Comparison of ENCODE assay signal across 11 mouse cellular contexts in the genomic region with DNA sequence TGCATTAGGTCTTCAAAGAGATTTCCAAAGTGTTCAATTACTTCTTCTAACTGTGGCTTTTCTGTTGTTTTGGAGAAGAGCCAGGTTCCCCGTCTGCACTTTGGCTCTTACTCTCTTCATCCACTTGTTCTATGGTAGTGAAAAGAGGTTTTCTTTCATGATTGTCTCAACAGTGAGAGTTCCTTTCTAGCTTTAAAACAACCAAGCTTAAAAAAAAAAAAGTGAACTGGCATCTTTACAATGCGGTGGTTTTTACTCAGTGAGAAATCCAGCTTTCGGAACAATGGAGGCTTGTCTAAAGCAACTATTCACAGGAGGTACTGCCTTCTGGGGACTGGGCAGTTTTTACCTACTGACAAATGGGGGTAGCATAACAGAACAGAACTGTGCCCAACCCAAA. TPM values are rescaled to one million over a fixed set of nuclear protein-coding genes. Genes with fewer than 3 reads are reported as not detected.
DNase-seq lines count a peak whose midpoint lies in the region; ATAC-seq lines count a peak whose summit lies in the region.
"Had no signal": no experiment of that assay in that cellular context is flagged by ENCODE, and none has a peak within 500 bp of the region (broad histone marks: within the 10 kb centered on the region; RNA-seq: fewer than 3 reads in every experiment).

No protein-coding gene starts in this region.

- H3K4me2 ChIP-seq in embryonic facial prominence, embryonic 14.5 days (ENCODE audit: low read depth, low read length) = no peak overlapping the region
- no peak overlapping the region for H3K4me2 ChIP-seq in hindbrain, embryonic 15.5 days
- H3K4me2 ChIP-seq: lung, embryonic 15.5 days had no signal

- no peak overlapping the region for H3K4me3 ChIP-seq in embryonic facial prominence, embryonic 14.5 days (ENCODE audit: low read depth, low read length)
- no peak overlapping the region for H3K4me3 ChIP-seq in embryonic facial prominence, embryonic 10.5 days
- H3K4me3 ChIP-seq in hindbrain, embryonic 15.5 days = no peak overlapping the region
- H3K4me3 ChIP-seq: lung, embryonic 15.5 days had no signal

- no peaks in the 10 kb centered on the region for H3K36me3 ChIP-seq in embryonic facial prominence, embryonic 14.5 days (ENCODE audit: control insufficient read depth, insufficient read depth, low read length)
- no peaks in the 10 kb centered on the region for H3K36me3 ChIP-seq in embryonic facial prominence, embryonic 10.5 days (replicated peaks)
- H3K36me3 ChIP-seq in hindbrain, embryonic 15.5 days = 0 out of 2 replicates have a peak, but pooled peaks cover 3% of the 10 kb centered on the region
- H3K36me3 ChIP-seq: lung, embryonic 15.5 days had no signal

- 20% methylated on average over 3 of the region's 3 CpGs for WGBS in embryonic facial prominence, embryonic 14.5 days
- whole genome bisulfite sequencing in embryonic facial prominence, embryonic 10.5 days = 21% methylated on average over 3 of the region's 3 CpGs
- WGBS in hindbrain, embryonic 15.5 days = 7% methylated on average over 3 of the region's 3 CpGs

- peak; percentile 60; the same call in 1 of the 2 replicates for ATAC-seq in embryonic facial prominence, embryonic 14.5 days (ENCODE audit: low read depth)
- ATAC-seq in hindbrain, embryonic 15.5 days (ENCODE audit: low FRiP score, low read depth) = peak; percentile 71; the same call in 1 of the 2 replicates
- ATAC-seq in inflammation-experienced regulatory T-cells, adult 6 months = no peak

- H3K9me3 ChIP-seq in embryonic facial prominence, embryonic 14.5 days (ENCODE audit: control insufficient read depth, low read length) = no peaks in the 10 kb centered on the region
- no peaks in the 10 kb centered on the region for H3K9me3 ChIP-seq in embryonic facial prominence, embryonic 10.5 days
- H3K9me3 ChIP-seq in hindbrain, embryonic 15.5 days = no peaks in the 10 kb centered on the region
- H3K9me3 ChIP-seq: lung, embryonic 15.5 days had no signal

- no peak overlapping the region for H3K9ac ChIP-seq in embryonic facial prominence, embryonic 14.5 days (ENCODE audit: low read depth, low read length)
- H3K9ac ChIP-seq in hindbrain, embryonic 15.5 days = no peak overlapping the region
- H3K9ac ChIP-seq: lung, embryonic 15.5 days had no signal

- peak; percentile 51 for DNase-seq in embryonic facial prominence, embryonic 14.5 days (ENCODE audit: low spot score)
- DNase-seq in embryonic facial prominence, embryonic 10.5 days (ENCODE audit: low spot score) = no peak
- DNase-seq in right cerebral cortex, adult 18-20 months = peak; percentile 8
- no peak for DNase-seq in right cerebral cortex, adult 2 months (ENCODE audit: low spot score in 2 of 2)
- no peak for DNase-seq in thymus, postnatal 25 days
- DNase-seq in lung, postnatal 4 days = no peak
- DNase-seq: adrenal gland, postnatal 14 days; kidney, adult 8-10 months had no signal

- no peak overlapping the region for H3K27ac ChIP-seq in embryonic facial prominence, embryonic 14.5 days (replicated peaks; ENCODE audit: low read depth, low read length)
- no peak overlapping the region for H3K27ac ChIP-seq in embryonic facial prominence, embryonic 10.5 days (replicated peaks)
- H3K27ac ChIP-seq in hindbrain, embryonic 15.5 days (replicated peaks) = peak overlapping the region; percentile 66
- H3K27ac ChIP-seq: lung, embryonic 15.5 days had no signal

- no peaks in the 10 kb centered on the region for H3K4me1 ChIP-seq in embryonic facial prominence, embryonic 14.5 days (ENCODE audit: control insufficient read depth, insufficient read depth, low read length)
- 0 out of 2 replicates have a peak, but pooled peaks cover 5% of the 10 kb centered on the region for H3K4me1 ChIP-seq in embryonic facial prominence, embryonic 10.5 days
- H3K4me1 ChIP-seq in hindbrain, embryonic 15.5 days (replicated peaks) = no peaks in the 10 kb centered on the region
- H3K4me1 ChIP-seq: lung, embryonic 15.5 days had no signal

- H3K27me3 ChIP-seq in embryonic facial prominence, embryonic 14.5 days (replicated peaks; ENCODE audit: control insufficient read depth, insufficient read depth, low read length) = no peaks in the 10 kb centered on the region
- H3K27me3 ChIP-seq in embryonic facial prominence, embryonic 10.5 days (replicated peaks; ENCODE audit: low read depth, poor library complexity, severe bottlenecking) = no peaks in the 10 kb centered on the region
- H3K27me3 ChIP-seq in hindbrain, embryonic 15.5 days = no peaks in the 10 kb centered on the region
- H3K27me3 ChIP-seq: lung, embryonic 15.5 days had no signal

RNA-seq across cellular contexts. Expression of a gene that starts 31.4 kb away (rescaled TPM):
- 0.59 and 0.77 TPM in 2 replicates for polyA plus RNA-seq in embryonic facial prominence, embryonic 14.5 days (2014; fragmentation: Nextera tagmentation; extraction: Ambion mirVana)
- polyA plus RNA-seq in embryonic facial prominence, embryonic 10.5 days (2016; fragmentation: Nextera tagmentation; extraction: Ambion mirVana) = 0.91 and 1.7 TPM in 2 replicates
- polyA plus RNA-seq in hindbrain, embryonic 15.5 days (2015; fragmentation: Nextera tagmentation; extraction: Ambion mirVana) = 15.2 and 15.3 TPM in 2 replicates
- not detected for polyA plus RNA-seq in inflammation-experienced regulatory T-cells, adult 6 months (2017; shearing (Covaris generic))

Comparison
In these comparisons a context has a peak if more than half of its experiments do, and no peak if none do; other contexts are left out.
1. DNase-seq: peak in embryonic facial prominence, embryonic 14.5 days (single experiment) and right cerebral cortex, adult 18-20 months (single experiment); none in embryonic facial prominence, embryonic 10.5 days (single experiment), right cerebral cortex, adult 2 months (0 of 2), thymus, postnatal 25 days (single experiment) and lung, postnatal 4 days (0 of 2).